Mouse (Mus musculus): ENCODE measurements around the gene Myrfl.

Myrfl gene

GRCm38 (mm10) chr10:116827306-116827705 is 69.4 kb downstream of the Myrfl start:
- DNase-seq (ENCODE audit: low read depth, low spot score), result no peak

- DNase-seq (ENCODE audit: low read depth, low spot score), result no peak
These were observed 81.2 kb downstream of the Myrfl start for GRCm38 (mm10) chr10:116815311-116816060.

- DNase-seq (ENCODE audit: low read depth, low spot score), result no peak
These were observed 83.6 kb downstream of the Myrfl start for GRCm38 (mm10) chr10:116813150-116813549.

- no peak for DNase-seq (ENCODE audit: low read depth, low spot score)
These were observed 86.0 kb downstream of the Myrfl start for GRCm38 (mm10) chr10:116810738-116811137.

GRCm38 (mm10) chr10:116809383-116809782 is 87.3 kb downstream of the Myrfl start:
- peak; percentile 37 for DNase-seq (ENCODE audit: low read depth, low spot score)

GRCm38 (mm10) chr10:116808556-116809353 is 88.0 kb downstream of the Myrfl start:
- peak; percentile 92 for DNase-seq (ENCODE audit: low read depth, low spot score)

GRCm38 (mm10) chr10:116802178-116802794 is 94.4 kb downstream of the Myrfl start:
- no peak for DNase-seq (ENCODE audit: low read depth, low spot score)

- DNase-seq (ENCODE audit: low read depth, low spot score), result no peak
These were observed 95.4 kb downstream of the Myrfl start for GRCm38 (mm10) chr10:116801281-116801680.

GRCm38 (mm10) chr10:116796066-116796465 is 100.7 kb downstream of the Myrfl start:
- DNase-seq (ENCODE audit: low read depth, low spot score), result no peak

- DNase-seq (ENCODE audit: low read depth, low spot score), result peak; percentile 76
These were observed 107.6 kb downstream of the Myrfl start for GRCm38 (mm10) chr10:116789096-116789495.

- no peak for DNase-seq (ENCODE audit: low read depth, low spot score)
These were observed 108.3 kb downstream of the Myrfl start for GRCm38 (mm10) chr10:116788431-116788830.

- DNase-seq (ENCODE audit: low read depth, low spot score), result no peak
These were observed 112.6 kb downstream of the Myrfl start for GRCm38 (mm10) chr10:116784098-116784497.

GRCm38 (mm10) chr10:116783020-116783419 is 113.7 kb downstream of the Myrfl start:
- no peak for DNase-seq (ENCODE audit: low read depth, low spot score)

- no peak for DNase-seq (ENCODE audit: low read depth, low spot score)
These were observed 118.8 kb downstream of the Myrfl start for GRCm38 (mm10) chr10:116777947-116778346.

GRCm38 (mm10) chr10:116776846-116777245 is 119.9 kb downstream of the Myrfl start:
- peak; percentile 79 for DNase-seq (ENCODE audit: low read depth, low spot score)

- no peak for DNase-seq (ENCODE audit: low read depth, low spot score)
These were observed 122.6 kb downstream of the Myrfl start for GRCm38 (mm10) chr10:116773846-116774750.

GRCm38 (mm10) chr10:116771215-116771935 is 125.3 kb downstream of the Myrfl start:
- DNase-seq (ENCODE audit: low read depth, low spot score), result no peak

GRCm38 (mm10) chr10:116768642-116769041 is 128.1 kb downstream of the Myrfl start:
- no peak for DNase-seq (ENCODE audit: low read depth, low spot score)

- no peak for DNase-seq (ENCODE audit: low read depth, low spot score)
These were observed 130.2 kb downstream of the Myrfl start for GRCm38 (mm10) chr10:116766525-116766924.

GRCm38 (mm10) chr10:116761476-116762068 is 135.1 kb downstream of the Myrfl start:
- DNase-seq (ENCODE audit: low read depth, low spot score), result no peak
